Mouse (Mus musculus) lung, embryonic 14.5 days (tissue): Measurements from ENCODE around the gene Rad54l2. TPM values are rescaled to one million over a fixed set of nuclear protein-coding genes. Genes with fewer than 3 reads are reported as not detected.

ENCODE experiments used
- ATAC-seq: fragments of 200-750 bp; cut with Nextera tagmentation; 2 replicates; pipeline ENCODE4 v1.8.0; 2017; ENCODE audit warnings: mild to moderate bottlenecking, moderate TSS enrichment, moderate library complexity; ENCODE audit not compliant: insufficient read depth
- DNase-seq: peaks from one replicate; pipeline ENCODE4 v3.0.0-alpha.2; 2015
- H3K27ac ChIP-seq: fragments of 300-500 bp; sonication (generic); 2 replicates; pipeline ENCODE4 v1.5.1; 2014; ENCODE audit warnings: low read depth, mild to moderate bottlenecking, moderate library complexity
- H3K27me3 ChIP-seq: fragments of 300-500 bp; sonication (generic); 2 replicates; pipeline ENCODE4 v1.6.1; 2014; ENCODE audit warnings: low read length, control low read depth; ENCODE audit not compliant: insufficient read depth
- H3K36me3 ChIP-seq: fragments of 300-500 bp; sonication (generic); 2 replicates; pipeline ENCODE4 v1.6.1; 2014; ENCODE audit warnings: control low read depth; ENCODE audit not compliant: insufficient read depth
- H3K4me1 ChIP-seq: fragments of 300-500 bp; sonication (generic); 2 replicates; pipeline ENCODE4 v1.6.1; 2014; ENCODE audit warnings: antibody characterized with exemption, control low read depth; ENCODE audit not compliant: insufficient read depth
- H3K4me2 ChIP-seq: fragments of 300-500 bp; sonication (generic); 2 replicates; pipeline ENCODE4 v1.6.1; 2014; ENCODE audit warnings: mild to moderate bottlenecking
- H3K4me3 ChIP-seq: fragments of 300-500 bp; sonication (generic); 2 replicates; pipeline ENCODE4 v1.5.1; 2014; ENCODE audit warnings: low read depth, low read length
- H3K9ac ChIP-seq: fragments of 300-500 bp; sonication (generic); 2 replicates; pipeline ENCODE4 v1.6.1; 2014
- H3K9me3 ChIP-seq: fragments of 300-500 bp; sonication (generic); 2 replicates; pipeline ENCODE4 v1.6.1; 2016; ENCODE audit warnings: low read depth, low read length, control low read depth
- CTCF ChIP-seq: IDR thresholded peaks from 2 replicates; pipeline ENCODE4 v1.5.1; 2016; ENCODE audit warnings: antibody characterized with exemption, low read depth
- WGBS: fragments of 180-500 bp; shearing (Covaris S2); extraction: QIAGEN DNeasy Blood & Tissue Kit; methylation state at CpG from one replicate; pipeline ENCODE4 v1.1.7; 2014; 5-methylcytosine and 5-hydroxymethylcytosine counted together
- polyA plus RNA-seq: library from polyadenylated mRNA; unstranded; fragments of >200 nt; fragmentation: Nextera tagmentation; extraction: Ambion mirVana; gene quantifications from 2 replicates; pipeline ENCODE4 v1.2.1, GENCODE M21; 2014

Gene Rad54l2
- 4.5 and 5.7 TPM in 2 replicates for polyA plus RNA-seq

DNA sequence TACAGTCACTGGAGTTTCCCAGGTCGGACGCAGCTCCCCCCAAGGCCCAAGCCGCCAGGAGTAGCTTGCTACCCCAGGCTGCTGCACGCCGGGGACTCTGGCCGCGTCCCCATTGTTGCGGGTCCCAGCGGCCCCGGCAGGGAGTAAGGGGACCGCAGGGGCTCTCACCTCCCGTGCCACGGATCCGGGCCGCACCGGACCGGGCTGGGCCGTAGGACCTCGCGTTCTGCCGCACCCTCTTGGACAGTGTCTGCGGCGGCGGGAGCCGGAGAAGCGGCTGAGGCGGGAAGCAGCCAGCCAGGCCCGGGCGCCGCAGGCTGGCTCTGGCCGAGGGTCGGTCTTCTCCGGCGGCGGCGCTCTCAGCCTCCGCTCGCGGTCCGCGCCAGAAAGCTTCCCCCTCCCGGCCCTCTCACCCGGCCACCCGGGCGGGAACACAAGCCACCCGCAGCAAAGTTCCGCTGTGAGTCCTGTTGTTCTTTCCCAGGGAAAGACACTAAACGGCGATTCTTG is at the start of gene Rad54l2:
Gene Rad54l2 (minus strand): TSS at position 383 of the 510 bp plus-strand sequence.
- Histone ChIP-seq H3K4me3 (peak within 1 kb of the TSS; percentile 98), H3K27ac (peak within 1 kb of the TSS; percentile 91), H3K4me2 (peak within 1 kb of the TSS; percentile 87), H3K9me3 (no peaks in the 10 kb centered on the region), H3K27me3 (no peaks in the 10 kb centered on the region), H3K9ac (peak within 1 kb of the TSS; percentile 99), H3K36me3 (no peaks in the 10 kb centered on the region), H3K4me1 (0 out of 2 replicates have a peak, but pooled peaks cover 5% of the 10 kb centered on the region)
- ATAC-seq (peak; percentile 95), DNase-seq (peak; percentile 91)
- under 1% methylated on average over 49 of the region's 49 CpGs for WGBS
- TF ChIP-seq CTCF, result 0 out of 2 replicates have a peak, but pooled peaks have one; percentile 3

GRCm38 (mm10) chr9:106822381-106823104 is 33.5 kb upstream of the Rad54l2 start:
- Histone ChIP-seq H3K27me3 (no peaks in the 10 kb centered on the region), H3K9me3 (no peaks in the 10 kb centered on the region), H3K36me3 (peaks cover 2% of the 10 kb centered on the region; the same call in 1 of the 2 replicates), H3K9ac (peak overlapping the region; percentile 90), H3K4me1 (no peaks in the 10 kb centered on the region), H3K4me3 (peak overlapping the region; percentile 97), H3K4me2 (peak overlapping the region; percentile 66), H3K27ac (peak overlapping the region; percentile 95)
- ATAC-seq (peak; percentile 80), DNase-seq (peak; percentile 95)
- 2% methylated on average over 32 of the region's 32 CpGs for WGBS
- TF ChIP-seq CTCF, result no peak

GRCm38 (mm10) chr9:106821618-106822380 is 32.8 kb upstream of the Rad54l2 start, which contains the start of gene Dcaf1:
TSS of gene Dcaf1 (plus strand) at chr9:106821874.
- peak within 1 kb of the TSS; percentile 97 for H3K4me3 ChIP-seq
- DNase-seq (peak; percentile 98), ATAC-seq (peak; percentile 98)
- H3K9me3 ChIP-seq, result no peaks in the 10 kb centered on the region
- peak within 1 kb of the TSS; percentile 95 for H3K27ac ChIP-seq
- no peaks in the 10 kb centered on the region for H3K4me1 ChIP-seq
- H3K4me2 ChIP-seq, result peak within 1 kb of the TSS; percentile 66
- H3K27me3 ChIP-seq, result no peaks in the 10 kb centered on the region
- peaks cover under 1% of the 10 kb centered on the region; the same call in 1 of the 2 replicates for H3K36me3 ChIP-seq
- peak within 1 kb of the TSS; percentile 90 for H3K9ac ChIP-seq
- WGBS, result under 1% methylated on average over 70 of the region's 71 CpGs
- TF ChIP-seq CTCF, result no peak

- Histone ChIP-seq H3K27ac (no peak overlapping the region), H3K4me1 (no peaks in the 10 kb centered on the region), H3K9me3 (no peaks in the 10 kb centered on the region), H3K27me3 (no peaks in the 10 kb centered on the region), H3K4me2 (peak overlapping the region; percentile 66), H3K36me3 (no peaks in the 10 kb centered on the region), H3K4me3 (peak overlapping the region; percentile 97), H3K9ac (peak overlapping the region; percentile 61)
- ATAC-seq, result no peak
- 47% methylated on average over 15 of the region's 15 CpGs for WGBS
- TF ChIP-seq CTCF, result no peak
- peak; percentile 27 for DNase-seq
Observed at GRCm38 (mm10) chr9:106821050-106821617, 32.1 kb upstream of the Rad54l2 start.

- DNase-seq, result peak; percentile 44
- Histone ChIP-seq H3K4me2 (no peak overlapping the region), H3K27ac (no peak overlapping the region), H3K9ac (no peak overlapping the region), H3K4me1 (no peaks in the 10 kb centered on the region), H3K4me3 (no peak overlapping the region), H3K27me3 (no peaks in the 10 kb centered on the region), H3K36me3 (no peaks in the 10 kb centered on the region), H3K9me3 (no peaks in the 10 kb centered on the region)
- ATAC-seq, result no peak
- WGBS, result 73% methylated on average over 1 of the region's 1 CpGs
- TF ChIP-seq CTCF, result peak; percentile 44
Observed at GRCm38 (mm10) chr9:106819201-106819600, 30.2 kb upstream of the Rad54l2 start.

DNA sequence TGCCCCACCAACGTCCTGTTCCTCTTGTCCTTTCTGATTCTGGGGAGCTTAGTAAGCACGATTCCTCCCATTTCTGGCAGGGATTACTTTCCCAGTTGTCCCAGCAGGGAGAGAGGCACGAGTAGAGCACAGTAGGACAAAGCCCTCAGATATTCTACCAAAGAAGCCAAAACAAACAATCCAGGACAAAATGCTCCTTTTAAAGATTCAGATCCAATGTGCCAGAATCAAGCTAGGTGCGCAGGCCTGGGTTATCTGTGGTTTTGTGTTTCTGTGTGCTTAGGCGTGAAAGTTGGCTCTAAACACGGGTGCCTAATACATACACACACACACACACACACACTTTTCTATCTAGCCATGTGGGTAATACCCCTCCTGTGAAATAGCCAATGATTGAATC is 29.2 kb upstream of the Rad54l2 start:
- Histone ChIP-seq H3K4me2 (no peak overlapping the region), H3K4me3 (no peak overlapping the region), H3K27ac (no peak overlapping the region), H3K9me3 (no peaks in the 10 kb centered on the region), H3K27me3 (no peaks in the 10 kb centered on the region), H3K36me3 (no peaks in the 10 kb centered on the region), H3K9ac (no peak overlapping the region), H3K4me1 (no peaks in the 10 kb centered on the region)
- no peak for TF ChIP-seq CTCF
- 80% methylated on average over 6 of the region's 6 CpGs for WGBS
- DNase-seq (no peak), ATAC-seq (no peak)

DNA sequence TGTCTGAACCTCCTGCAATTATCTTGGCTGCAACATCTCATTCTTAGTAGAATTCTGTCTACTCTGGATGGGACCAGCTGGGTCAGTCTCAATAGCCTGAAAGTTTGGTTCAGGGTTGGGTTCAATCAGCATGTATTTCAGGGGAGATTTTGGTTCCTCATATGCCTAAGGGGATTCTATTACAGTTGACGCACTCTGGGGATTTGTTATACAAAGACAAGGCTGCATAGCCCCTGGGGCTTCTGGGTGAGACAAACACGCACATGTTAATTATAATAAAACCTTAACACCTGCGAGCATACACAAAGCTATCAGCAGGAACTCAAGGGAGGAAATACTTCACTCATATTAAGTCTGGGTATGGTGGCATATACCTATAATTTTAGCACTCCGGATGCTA is 17.5 kb upstream of the Rad54l2 start:
- no peak for TF ChIP-seq CTCF
- Histone ChIP-seq H3K9me3 (no peaks in the 10 kb centered on the region), H3K9ac (no peak overlapping the region), H3K36me3 (no peaks in the 10 kb centered on the region), H3K27ac (no peak overlapping the region), H3K4me3 (no peak overlapping the region), H3K4me1 (no peaks in the 10 kb centered on the region), H3K27me3 (no peaks in the 10 kb centered on the region), H3K4me2 (no peak overlapping the region)
- WGBS, result 69% methylated on average over 4 of the region's 4 CpGs
- DNase-seq (no peak), ATAC-seq (no peak)
